Mouse (Mus musculus) embryonic facial prominence, embryonic 11.5 days (tissue): ENCODE results near the gene Maml3. TPM values are rescaled to one million over a fixed set of nuclear protein-coding genes. Genes with fewer than 3 reads are reported as not detected.

Experiments
- ATAC-seq: fragments of 200-750 bp; cut with Nextera tagmentation; replicated peaks from 2 replicates; pipeline ENCODE4 v1.8.0; 2017; ENCODE audit warnings: low read depth; ENCODE audit not compliant: insufficient number of reproducible peaks, low FRiP score, low TSS enrichment
- DNase-seq: peaks from one replicate; pipeline ENCODE4 v3.0.0-alpha.2; 2015; ENCODE audit warnings: low spot score
- H3K27ac ChIP-seq: fragments of 300-500 bp; sonication (generic); replicated peaks from 2 replicates; pipeline ENCODE4 v1.5.1; 2014; ENCODE audit warnings: mild to moderate bottlenecking, low read depth, low read length, control low read depth
- H3K27me3 ChIP-seq: fragments of 300-500 bp; sonication (generic); 2 replicates; pipeline ENCODE4 v1.6.1; 2014; ENCODE audit warnings: mild to moderate bottlenecking, low read length, moderate library complexity, mixed read lengths; ENCODE audit not compliant: control insufficient read depth, insufficient read depth
- H3K36me3 ChIP-seq: fragments of 300-500 bp; sonication (generic); replicated peaks from 2 replicates; pipeline ENCODE4 v1.6.1; 2014; ENCODE audit warnings: low read depth, mild to moderate bottlenecking, low read length, moderate library complexity, mixed read lengths; ENCODE audit not compliant: control insufficient read depth, insufficient read depth
- H3K4me1 ChIP-seq: fragments of 300-500 bp; sonication (generic); 2 replicates; pipeline ENCODE4 v1.6.1; 2014; ENCODE audit warnings: low read length, mixed read lengths; ENCODE audit not compliant: control insufficient read depth, insufficient read depth
- H3K4me2 ChIP-seq: fragments of 300-500 bp; sonication (generic); 2 replicates; pipeline ENCODE4 v1.6.1; 2014; ENCODE audit warnings: low read depth, mild to moderate bottlenecking, control low read depth, low read length, moderate library complexity
- H3K4me3 ChIP-seq: fragments of 300-500 bp; sonication (generic); 2 replicates; pipeline ENCODE4 v1.5.1; 2014; ENCODE audit warnings: low read depth, low read length, control low read depth
- H3K9ac ChIP-seq: fragments of 300-500 bp; sonication (generic); replicated peaks from 2 replicates; pipeline ENCODE4 v1.6.1; 2014; ENCODE audit warnings: mild to moderate bottlenecking, control low read depth, low read length
- H3K9me3 ChIP-seq: fragments of 300-500 bp; sonication (generic); replicated peaks from 2 replicates; pipeline ENCODE4 v1.6.1; 2016; ENCODE audit warnings: mild to moderate bottlenecking, low read length, inconsistent platforms, mixed read lengths; ENCODE audit not compliant: control insufficient read depth
- WGBS: fragments of 180-500 bp; shearing (Covaris S2); extraction: QIAGEN DNeasy Blood & Tissue Kit; methylation state at CpG from one replicate; pipeline ENCODE4 v1.1.7; 2014; 5-methylcytosine and 5-hydroxymethylcytosine counted together
- polyA plus RNA-seq: library from polyadenylated mRNA; unstranded; fragments of >200 nt; fragmentation: Nextera tagmentation; extraction: Ambion mirVana; gene quantifications from 2 replicates; pipeline ENCODE4 v1.2.1, GENCODE M21; 2014

The Maml3 gene
- polyA plus RNA-seq, 1 experiment from 2014 or later = 4.4 TPM

GRCm38 (mm10) chr3:52039958-52040357, 64.9 kb downstream of the Maml3 start:
- peaks cover 10% of the 10 kb centered on the region; the same call in 1 of the 2 replicates for H3K4me1 ChIP-seq
- H3K4me3 ChIP-seq = no peak overlapping the region
- WGBS = 91% methylated on average over 7 of the region's 7 CpGs
- no peak for DNase-seq
- H3K36me3 ChIP-seq = no peaks in the 10 kb centered on the region
- H3K9me3 ChIP-seq = no peaks in the 10 kb centered on the region
- H3K27ac ChIP-seq = no peak overlapping the region
- ATAC-seq = no peak
- no peak overlapping the region for H3K4me2 ChIP-seq
- H3K9ac ChIP-seq = no peak overlapping the region
- no peaks in the 10 kb centered on the region for H3K27me3 ChIP-seq

GRCm38 (mm10) chr3:52037260-52037659, 67.6 kb downstream of the Maml3 start:
- Histone ChIP-seq H3K4me1 (no peaks in the 10 kb centered on the region; the same call in 1 of the 2 replicates), H3K9me3 (no peaks in the 10 kb centered on the region), H3K4me2 (no peak overlapping the region), H3K27ac (no peak overlapping the region), H3K4me3 (no peak overlapping the region), H3K9ac (no peak overlapping the region), H3K36me3 (no peaks in the 10 kb centered on the region), H3K27me3 (no peaks in the 10 kb centered on the region)
- WGBS = 39% methylated on average over 5 of the region's 5 CpGs
- DNase-seq (no peak), ATAC-seq (no peak)

- 43% methylated on average over 8 of the region's 8 CpGs for WGBS
- H3K27ac ChIP-seq = no peak overlapping the region
Observed at GRCm38 (mm10) chr3:52035404-52035803, 69.5 kb downstream of the Maml3 start.

GRCm38 (mm10) chr3:52033857-52034588, 70.9 kb downstream of the Maml3 start:
- Histone ChIP-seq H3K27me3 (no peaks in the 10 kb centered on the region), H3K27ac (no peak overlapping the region), H3K4me1 (no peaks in the 10 kb centered on the region; the same call in 1 of the 2 replicates), H3K36me3 (no peaks in the 10 kb centered on the region), H3K9ac (0 out of 2 replicates have a peak overlapping the region, but pooled peaks have one; percentile 4), H3K9me3 (no peaks in the 10 kb centered on the region), H3K4me2 (no peak overlapping the region), H3K4me3 (no peak overlapping the region)
- DNase-seq (peak; percentile 44), ATAC-seq (no peak)
- 13% methylated on average over 14 of the region's 14 CpGs for WGBS

More at GRCm38 (mm10) chr3:52035404-52035803, 69.5 kb downstream of the Maml3 start:
- Histone ChIP-seq H3K9me3 (no peaks in the 10 kb centered on the region), H3K27me3 (no peaks in the 10 kb centered on the region), H3K9ac (no peak overlapping the region), H3K4me2 (no peak overlapping the region), H3K36me3 (no peaks in the 10 kb centered on the region), H3K4me3 (no peak overlapping the region), H3K4me1 (no peaks in the 10 kb centered on the region; the same call in 1 of the 2 replicates)
- DNase-seq (no peak), ATAC-seq (no peak)

GRCm38 (mm10) chr3:52031327-52031726, 73.5 kb downstream of the Maml3 start:
- ATAC-seq (no peak), DNase-seq (no peak)
- Histone ChIP-seq H3K9ac (no peak overlapping the region), H3K9me3 (no peaks in the 10 kb centered on the region), H3K4me2 (no peak overlapping the region), H3K27ac (no peak overlapping the region), H3K27me3 (no peaks in the 10 kb centered on the region), H3K4me3 (no peak overlapping the region), H3K36me3 (no peaks in the 10 kb centered on the region), H3K4me1 (no peaks in the 10 kb centered on the region; the same call in 1 of the 2 replicates)

- Histone ChIP-seq H3K9me3 (no peaks in the 10 kb centered on the region), H3K27ac (no peak overlapping the region), H3K4me1 (no peaks in the 10 kb centered on the region; the same call in 1 of the 2 replicates), H3K4me2 (no peak overlapping the region), H3K27me3 (no peaks in the 10 kb centered on the region), H3K4me3 (no peak overlapping the region), H3K9ac (no peak overlapping the region), H3K36me3 (no peaks in the 10 kb centered on the region)
- ATAC-seq (no peak), DNase-seq (no peak)
- 71% methylated on average over 10 of the region's 10 CpGs for WGBS
Observed at GRCm38 (mm10) chr3:52030114-52030513, 74.8 kb downstream of the Maml3 start.

GRCm38 (mm10) chr3:52029661-52030081, 75.2 kb downstream of the Maml3 start:
- ATAC-seq (no peak), DNase-seq (peak; percentile 30)
- Histone ChIP-seq H3K27ac (no peak overlapping the region), H3K36me3 (no peaks in the 10 kb centered on the region), H3K9me3 (no peaks in the 10 kb centered on the region), H3K27me3 (no peaks in the 10 kb centered on the region), H3K4me2 (no peak overlapping the region), H3K4me1 (no peaks in the 10 kb centered on the region; the same call in 1 of the 2 replicates), H3K9ac (no peak overlapping the region), H3K4me3 (no peak overlapping the region)
- WGBS = 26% methylated on average over 12 of the region's 12 CpGs

GRCm38 (mm10) chr3:52027972-52028371, 76.9 kb downstream of the Maml3 start:
- Histone ChIP-seq H3K9me3 (no peaks in the 10 kb centered on the region), H3K36me3 (no peaks in the 10 kb centered on the region), H3K27ac (no peak overlapping the region), H3K4me3 (no peak overlapping the region), H3K4me2 (no peak overlapping the region), H3K27me3 (no peaks in the 10 kb centered on the region), H3K4me1 (no peaks in the 10 kb centered on the region), H3K9ac (no peak overlapping the region)
- 57% methylated on average over 7 of the region's 7 CpGs for WGBS
- no peak for DNase-seq
- no peak for ATAC-seq
